Mouse (Mus musculus) heart, embryonic 12.5 days (tissue): ENCODE data around the gene Fbxo8. TPM values are rescaled to one million over a fixed set of nuclear protein-coding genes. Genes with fewer than 3 reads are reported as not detected.

Source experiments
- ATAC-seq: fragments of 200-750 bp; cut with Nextera tagmentation; 2 replicates; pipeline ENCODE4 v1.8.0; 2017; ENCODE audit warnings: moderate TSS enrichment, moderate library complexity; ENCODE audit not compliant: insufficient number of reproducible peaks, low FRiP score
- H3K27ac ChIP-seq: fragments of 300-500 bp; sonication (generic); 2 replicates; pipeline ENCODE4 v1.5.1; 2016; ENCODE audit warnings: mild to moderate bottlenecking, moderate library complexity; ENCODE audit not compliant: poor library complexity, severe bottlenecking
- H3K27me3 ChIP-seq: fragments of 300-500 bp; sonication (generic); replicated peaks from 2 replicates; pipeline ENCODE4 v1.6.1; 2016; ENCODE audit warnings: mild to moderate bottlenecking, moderate library complexity
- H3K36me3 ChIP-seq: fragments of 300-500 bp; sonication (generic); 2 replicates; pipeline ENCODE4 v1.6.1; 2016; ENCODE audit warnings: mild to moderate bottlenecking, moderate library complexity
- H3K4me1 ChIP-seq: fragments of 300-500 bp; sonication (generic); replicated peaks from 2 replicates; pipeline ENCODE4 v1.6.1; 2016; ENCODE audit warnings: mild to moderate bottlenecking
- H3K4me2 ChIP-seq: fragments of 300-500 bp; sonication (generic); 2 replicates; pipeline ENCODE4 v1.6.1; 2016; ENCODE audit warnings: mild to moderate bottlenecking, moderate library complexity
- H3K4me3 ChIP-seq: fragments of 300-500 bp; sonication (generic); 2 replicates; pipeline ENCODE4 v1.5.1; 2016; ENCODE audit warnings: mild to moderate bottlenecking
- H3K9ac ChIP-seq: fragments of 300-500 bp; sonication (generic); 2 replicates; pipeline ENCODE4 v1.6.1; 2016; ENCODE audit warnings: mild to moderate bottlenecking, moderate library complexity
- H3K9me3 ChIP-seq: fragments of 300-500 bp; sonication (generic); replicated peaks from 2 replicates; pipeline ENCODE4 v1.6.1; 2016; ENCODE audit warnings: mild to moderate bottlenecking, moderate library complexity
- WGBS: fragments of 180-500 bp; shearing (Covaris S2); methylation state at CpG from one replicate; pipeline ENCODE4 v1.1.7; 2016; 5-methylcytosine and 5-hydroxymethylcytosine counted together
- polyA plus RNA-seq: library from polyadenylated mRNA; unstranded; fragments of >200 nt; fragmentation: Nextera tagmentation; extraction: Ambion mirVana; gene quantifications from 2 replicates; pipeline ENCODE4 v1.2.1, GENCODE M21; 2016

Fbxo8 gene
- polyA plus RNA-seq: 40.7 and 42.0 TPM in 2 replicates

DNA sequence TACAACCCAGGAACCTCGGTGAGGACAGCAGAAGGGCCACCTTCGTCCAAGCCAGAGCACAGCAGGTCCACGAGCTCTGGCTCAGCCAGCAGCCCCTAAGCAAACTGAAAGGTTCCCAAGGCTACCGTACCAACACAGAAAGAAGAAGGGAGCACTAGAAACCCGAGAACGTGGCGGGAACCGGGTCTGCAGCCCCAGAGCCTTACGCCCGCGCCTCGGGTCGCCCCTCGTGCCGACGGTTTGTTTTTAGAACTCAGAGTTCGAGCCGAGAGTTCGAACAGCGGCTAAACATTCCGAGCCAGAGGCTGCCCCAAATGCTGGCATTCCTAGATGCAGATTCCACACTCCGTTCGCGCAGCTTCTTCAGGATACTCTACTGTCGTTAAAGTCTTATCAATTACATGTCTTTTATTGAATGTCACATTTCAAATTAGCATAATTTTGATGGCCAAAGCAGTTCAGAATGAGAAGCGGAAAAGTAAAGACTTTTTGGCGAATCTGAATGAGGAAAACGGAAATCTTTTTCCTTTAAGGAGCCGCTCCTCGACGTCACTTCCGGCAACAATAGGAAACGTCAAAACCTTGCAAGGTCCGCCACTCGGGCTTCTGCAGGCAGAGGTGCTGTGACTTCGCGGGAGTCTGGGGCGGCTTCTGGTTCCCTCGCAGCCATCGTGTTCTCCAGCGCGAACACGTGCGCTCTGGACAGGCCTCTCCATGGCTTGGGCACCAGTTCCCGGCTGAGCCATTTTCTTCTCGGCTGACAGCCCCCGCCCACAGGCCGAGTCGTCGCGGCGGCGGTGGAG is at the start of gene Fbxo8, which contains the start of gene Cep44:
Gene Fbxo8 (plus strand): TSS at position 533 of the 803 bp plus-strand sequence.
Gene Cep44 (minus strand): TSS at position 490 of the 803 bp plus-strand sequence.
- H3K9ac ChIP-seq: peak within 1 kb of the TSS; percentile 90
- WGBS: under 1% methylated on average over 53 of the region's 53 CpGs

DNA sequence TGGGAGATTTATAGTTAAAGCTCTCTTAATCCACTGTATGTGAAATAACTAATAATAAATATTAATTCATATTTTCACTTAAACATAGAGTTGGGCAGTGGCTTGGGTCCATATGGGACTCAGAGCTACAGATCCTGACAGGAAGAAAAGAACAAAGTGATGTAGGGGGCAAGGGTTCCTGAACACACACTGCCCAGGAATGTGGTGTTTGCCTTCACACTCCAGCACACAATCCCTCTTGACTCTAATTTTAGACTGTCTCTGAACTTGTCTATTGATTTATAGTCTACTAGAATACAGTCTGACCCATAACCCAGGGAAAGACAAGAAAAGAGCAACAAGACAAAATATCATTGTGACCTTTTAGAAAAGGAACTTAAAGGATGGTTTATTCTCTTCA is 49.0 kb upstream of the Fbxo8 start:
- no peak overlapping the region for H3K9ac ChIP-seq
- H3K4me1 ChIP-seq: no peaks in the 10 kb centered on the region
- H3K36me3 ChIP-seq: no peaks in the 10 kb centered on the region
- no peak for ATAC-seq
- no peak overlapping the region for H3K4me3 ChIP-seq
- no peaks in the 10 kb centered on the region for H3K27me3 ChIP-seq
- H3K27ac ChIP-seq: no peak overlapping the region
- H3K4me2 ChIP-seq: no peak overlapping the region
- H3K9me3 ChIP-seq: no peaks in the 10 kb centered on the region

More for the DNA sequence above, at the start of gene Fbxo8, which contains the start of gene Cep44:
- H3K4me2 ChIP-seq: peak within 1 kb of the TSS; percentile 77
- ATAC-seq: peak; percentile 91
- H3K4me1 ChIP-seq: peaks cover 10% of the 10 kb centered on the region
- H3K27ac ChIP-seq: peak within 1 kb of the TSS; percentile 88
- peaks cover 5% of the 10 kb centered on the region; the same call in 1 of the 2 replicates for H3K36me3 ChIP-seq
- no peaks in the 10 kb centered on the region for H3K27me3 ChIP-seq
- H3K9me3 ChIP-seq: no peaks in the 10 kb centered on the region
- H3K4me3 ChIP-seq: peak within 1 kb of the TSS; percentile 79

DNA sequence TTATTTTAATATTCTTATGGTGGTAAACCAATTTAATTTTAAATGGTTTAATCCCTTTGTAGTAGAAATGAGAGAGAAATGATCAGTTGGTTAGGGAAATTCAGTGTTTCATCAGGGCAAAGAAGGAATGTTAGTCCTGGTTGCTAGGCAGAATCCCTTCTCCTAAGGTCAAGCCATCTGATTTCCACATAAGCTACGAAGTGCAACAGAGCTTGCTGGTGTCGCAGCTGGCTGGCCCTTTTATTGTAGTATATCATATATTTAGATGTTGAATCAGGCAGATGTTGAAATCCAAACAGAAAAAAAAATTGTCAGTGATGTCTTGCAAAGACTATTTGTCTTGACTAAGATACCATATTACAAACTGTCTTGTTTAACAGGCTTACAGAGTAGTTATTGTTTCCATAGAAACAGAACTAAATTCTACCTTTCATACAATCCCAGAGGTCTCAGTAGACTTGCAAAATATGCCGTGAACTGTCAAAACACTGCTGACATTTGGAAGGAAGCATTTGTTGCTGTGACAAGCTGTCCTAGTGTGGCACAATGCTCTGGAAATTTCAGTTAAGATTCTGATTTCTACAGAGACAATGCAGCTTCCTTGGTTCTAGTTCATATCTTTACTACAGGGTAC is 42.5 kb upstream of the Fbxo8 start:
- no peak overlapping the region for H3K4me3 ChIP-seq
- WGBS: 72% methylated on average over 3 of the region's 3 CpGs
- ATAC-seq: no peak
- no peak overlapping the region for H3K27ac ChIP-seq
- H3K9ac ChIP-seq: no peak overlapping the region
- H3K9me3 ChIP-seq: no peaks in the 10 kb centered on the region
- H3K27me3 ChIP-seq: no peaks in the 10 kb centered on the region
- no peaks in the 10 kb centered on the region for H3K4me1 ChIP-seq
- no peaks in the 10 kb centered on the region for H3K36me3 ChIP-seq
- H3K4me2 ChIP-seq: no peak overlapping the region

DNA sequence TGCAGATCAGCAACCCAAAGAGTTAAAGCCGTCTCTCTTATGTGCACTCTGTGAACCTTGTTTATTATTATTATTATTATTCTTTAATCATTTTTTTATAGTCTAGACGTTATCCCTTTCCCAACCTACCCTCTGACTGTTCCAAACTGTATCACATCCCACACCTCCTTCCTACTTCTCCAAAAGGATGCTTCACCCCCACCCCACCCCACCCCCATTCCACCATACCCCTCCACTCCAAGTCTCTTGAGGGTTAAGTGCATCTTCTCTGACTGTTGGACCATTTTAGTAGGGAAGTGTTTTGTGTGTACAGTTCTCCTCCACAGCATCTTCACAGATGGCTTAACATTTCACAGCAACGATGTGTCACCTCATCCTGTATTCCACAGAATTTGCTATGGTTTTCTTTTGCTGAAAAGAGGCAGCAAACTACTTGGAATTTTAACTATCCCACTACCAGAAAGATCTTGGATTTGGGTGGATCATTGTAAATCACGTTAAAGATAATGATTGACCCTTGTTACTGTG is 41.9 kb upstream of the Fbxo8 start:
- no peak for ATAC-seq
- Histone ChIP-seq H3K4me3 (no peak overlapping the region), H3K9me3 (no peaks in the 10 kb centered on the region), H3K27me3 (no peaks in the 10 kb centered on the region), H3K4me1 (no peaks in the 10 kb centered on the region), H3K27ac (no peak overlapping the region), H3K9ac (no peak overlapping the region), H3K36me3 (no peaks in the 10 kb centered on the region), H3K4me2 (no peak overlapping the region)
- WGBS: 68% methylated on average over 4 of the region's 4 CpGs

DNA sequence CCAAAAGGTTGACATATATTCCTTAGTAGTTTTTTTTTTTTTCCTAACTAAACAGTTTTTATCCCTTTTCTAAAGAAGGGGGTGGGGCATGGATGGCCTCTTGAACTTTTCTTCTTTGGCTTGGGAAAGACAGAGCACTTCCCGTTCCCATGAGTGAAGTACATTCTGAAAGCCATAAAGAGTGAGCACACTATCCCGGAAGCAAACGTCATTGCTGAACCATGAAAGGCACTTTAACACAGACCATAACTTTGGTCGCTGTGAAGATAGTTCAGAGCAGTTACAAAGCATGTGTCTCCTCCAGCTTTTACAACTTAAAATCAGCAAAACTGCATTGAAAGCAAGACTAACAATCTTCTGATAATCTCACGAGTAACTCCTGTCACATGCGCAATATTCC is 32.0 kb upstream of the Fbxo8 start:
- H3K4me1 ChIP-seq: no peaks in the 10 kb centered on the region
- 65% methylated on average over 6 of the region's 6 CpGs for WGBS
- H3K4me3 ChIP-seq: no peak overlapping the region
- H3K27ac ChIP-seq: no peak overlapping the region
- no peak overlapping the region for H3K9ac ChIP-seq
- no peaks in the 10 kb centered on the region for H3K36me3 ChIP-seq
- H3K4me2 ChIP-seq: no peak overlapping the region
- no peak for ATAC-seq
- no peaks in the 10 kb centered on the region for H3K27me3 ChIP-seq
- H3K9me3 ChIP-seq: peaks cover 4% of the 10 kb centered on the region; the same call in 1 of the 2 replicates

DNA sequence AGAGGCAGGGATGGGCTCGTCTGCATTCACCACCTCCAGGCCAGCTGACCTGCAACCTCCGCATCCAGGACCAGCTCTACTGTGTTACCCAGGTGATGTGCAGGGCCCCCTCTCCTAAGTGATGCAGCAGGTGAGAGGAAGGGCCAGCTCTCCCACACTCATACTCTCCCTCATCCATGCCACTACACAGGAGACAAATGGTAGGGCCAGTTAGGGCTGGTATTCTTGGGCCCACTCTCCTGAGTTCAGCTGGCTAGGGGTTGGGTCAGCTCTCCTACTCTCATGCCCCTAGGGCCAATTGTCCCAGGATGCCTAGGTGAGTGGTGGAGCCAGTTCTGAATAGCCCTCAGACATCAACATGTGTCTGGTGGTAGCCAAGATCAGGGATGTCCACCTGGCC is 30.6 kb upstream of the Fbxo8 start:
- Histone ChIP-seq H3K27ac (no peak overlapping the region), H3K4me1 (no peaks in the 10 kb centered on the region), H3K9ac (no peak overlapping the region), H3K27me3 (no peaks in the 10 kb centered on the region), H3K4me2 (no peak overlapping the region), H3K4me3 (no peak overlapping the region), H3K36me3 (no peaks in the 10 kb centered on the region), H3K9me3 (peaks cover 4% of the 10 kb centered on the region; the same call in 1 of the 2 replicates)
- ATAC-seq: no peak
- 73% methylated on average over 2 of the region's 2 CpGs for WGBS

DNA sequence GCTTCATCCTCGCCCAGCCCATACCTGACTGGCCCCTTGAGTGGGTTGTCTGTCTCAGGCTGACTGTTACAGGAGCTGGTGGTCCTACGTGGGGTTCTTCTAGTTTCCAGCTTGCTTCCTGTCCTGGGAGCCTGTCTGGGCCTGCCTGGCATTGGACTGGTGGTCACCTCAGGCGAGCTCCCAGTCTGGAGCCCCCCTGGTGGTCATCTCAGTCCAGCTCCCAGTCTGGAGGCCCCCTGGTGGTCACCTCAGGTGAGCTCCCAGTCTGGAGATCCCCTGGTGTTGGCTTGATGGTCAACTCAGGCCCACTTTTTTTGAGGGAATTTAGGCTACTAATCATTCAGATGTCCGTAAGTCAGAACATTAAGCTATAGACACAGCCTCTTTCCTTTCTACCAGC is 29.8 kb upstream of the Fbxo8 start:
- Histone ChIP-seq H3K36me3 (no peaks in the 10 kb centered on the region), H3K9ac (no peak overlapping the region), H3K27ac (no peak overlapping the region), H3K4me3 (no peak overlapping the region), H3K27me3 (no peaks in the 10 kb centered on the region), H3K4me1 (no peaks in the 10 kb centered on the region), H3K4me2 (no peak overlapping the region), H3K9me3 (peaks cover 4% of the 10 kb centered on the region; the same call in 1 of the 2 replicates)
- WGBS: 75% methylated on average over 4 of the region's 4 CpGs
- ATAC-seq: no peak

DNA sequence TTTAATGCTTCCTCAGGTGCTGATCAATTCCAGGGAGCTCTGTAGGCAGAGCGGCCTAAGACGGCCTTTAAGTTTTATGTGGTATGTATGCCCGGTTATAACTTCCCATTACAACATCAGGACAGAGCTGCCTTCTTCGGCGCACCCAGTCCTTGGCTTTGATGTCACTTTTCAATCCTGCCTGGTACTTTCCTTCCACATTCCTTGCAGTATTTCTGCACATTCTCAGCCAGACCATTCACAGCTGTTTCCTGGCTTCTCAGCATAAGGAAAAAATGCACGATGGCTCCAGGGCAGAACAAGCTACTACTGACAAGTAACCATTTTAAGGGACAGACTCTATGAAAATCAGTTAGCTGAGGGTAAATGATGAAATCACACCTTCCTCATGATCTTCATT is 22.0 kb upstream of the Fbxo8 start:
- no peaks in the 10 kb centered on the region for H3K9me3 ChIP-seq
- H3K27ac ChIP-seq: no peak overlapping the region
- no peak for ATAC-seq
- no peaks in the 10 kb centered on the region for H3K4me1 ChIP-seq
- H3K9ac ChIP-seq: no peak overlapping the region
- 66% methylated on average over 6 of the region's 6 CpGs for WGBS
- no peak overlapping the region for H3K4me2 ChIP-seq
- peaks cover 16% of the 10 kb centered on the region for H3K36me3 ChIP-seq
- H3K4me3 ChIP-seq: no peak overlapping the region
- H3K27me3 ChIP-seq: no peaks in the 10 kb centered on the region

DNA sequence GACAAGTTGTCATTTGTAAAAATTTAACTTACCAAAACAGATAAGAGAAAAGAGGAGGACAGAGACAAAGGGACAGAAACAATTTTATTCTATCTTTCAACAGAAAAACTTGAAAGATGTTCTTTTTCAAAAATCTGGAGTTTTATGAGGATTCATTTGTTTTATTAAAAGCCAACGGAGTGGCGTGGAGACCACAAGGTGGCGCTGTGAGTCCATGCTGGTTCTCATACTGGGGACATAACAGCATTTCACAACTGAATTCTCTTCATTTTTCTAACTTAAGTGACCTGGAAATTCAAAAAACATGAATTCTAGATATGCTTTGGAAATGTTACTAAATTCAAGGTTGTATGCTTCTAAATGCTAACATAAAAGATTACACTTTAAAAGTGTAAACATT is 20.5 kb upstream of the Fbxo8 start:
- H3K36me3 ChIP-seq: peaks cover 16% of the 10 kb centered on the region
- no peaks in the 10 kb centered on the region for H3K27me3 ChIP-seq
- H3K9me3 ChIP-seq: no peaks in the 10 kb centered on the region
- WGBS: 7% methylated on average over 3 of the region's 3 CpGs
- no peak for ATAC-seq
- H3K9ac ChIP-seq: no peak overlapping the region
- H3K4me3 ChIP-seq: no peak overlapping the region
- no peak overlapping the region for H3K27ac ChIP-seq
- H3K4me1 ChIP-seq: no peaks in the 10 kb centered on the region
- H3K4me2 ChIP-seq: no peak overlapping the region

DNA sequence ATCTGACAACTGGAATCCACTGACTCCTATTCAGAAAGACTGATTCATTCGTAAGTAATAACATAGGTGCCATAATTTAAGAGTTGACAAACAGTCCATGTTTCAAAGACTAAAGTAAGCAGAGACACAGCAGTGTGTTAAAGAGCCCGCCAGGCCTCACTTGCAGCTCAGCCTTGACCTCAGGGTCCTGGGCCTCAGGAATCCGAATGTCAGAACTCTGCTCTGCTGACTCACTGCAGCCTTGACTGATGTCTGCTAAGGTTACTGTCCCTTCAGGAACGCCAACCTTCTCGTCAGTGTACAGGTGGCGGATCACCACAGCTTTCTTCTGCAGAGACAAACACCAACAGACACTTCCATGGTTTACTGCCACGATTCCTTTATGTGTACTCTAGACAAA is 10.2 kb upstream of the Fbxo8 start:
- H3K9me3 ChIP-seq: no peaks in the 10 kb centered on the region
- ATAC-seq: no peak

DNA sequence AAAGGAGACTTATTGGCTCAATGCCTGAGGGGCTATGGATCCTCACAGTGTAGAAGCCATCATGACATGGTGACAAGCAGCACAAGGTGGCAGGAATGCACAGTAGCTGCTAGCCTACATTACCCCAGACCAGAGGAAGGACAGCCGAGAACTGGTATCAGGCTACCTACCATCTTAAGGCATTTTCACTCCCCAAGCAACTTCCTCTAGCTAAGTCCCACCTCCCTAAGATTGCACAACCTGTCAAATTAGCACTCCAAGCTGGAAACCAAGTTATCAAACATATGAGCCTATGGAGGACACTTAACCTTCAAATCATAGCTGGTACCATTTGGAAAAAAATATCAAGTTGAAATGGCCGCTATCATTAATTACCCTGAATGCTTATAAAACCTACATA is 3.0 kb upstream of the Fbxo8 start:
- H3K4me2 ChIP-seq: no peak overlapping the region
- no peaks in the 10 kb centered on the region for H3K9me3 ChIP-seq
- H3K4me3 ChIP-seq: no peak overlapping the region
- H3K4me1 ChIP-seq: peaks cover 10% of the 10 kb centered on the region
- WGBS: 82% methylated on average over 2 of the region's 2 CpGs
- H3K27me3 ChIP-seq: no peaks in the 10 kb centered on the region
- no peak overlapping the region for H3K27ac ChIP-seq
- H3K36me3 ChIP-seq: peaks cover 20% of the 10 kb centered on the region
- H3K9ac ChIP-seq: no peak overlapping the region
- ATAC-seq: no peak

More for the DNA sequence above, 10.2 kb upstream of the Fbxo8 start:
- no peak overlapping the region for H3K27ac ChIP-seq
- peaks cover 57% of the 10 kb centered on the region for H3K36me3 ChIP-seq
- H3K4me2 ChIP-seq: no peak overlapping the region
- no peaks in the 10 kb centered on the region for H3K27me3 ChIP-seq
- WGBS: 90% methylated on average over 7 of the region's 7 CpGs
- no peaks in the 10 kb centered on the region for H3K4me1 ChIP-seq
- H3K9ac ChIP-seq: no peak overlapping the region
- no peak overlapping the region for H3K4me3 ChIP-seq
